ENCODE assay signal across 8 mouse cellular contexts in the genomic region with DNA sequence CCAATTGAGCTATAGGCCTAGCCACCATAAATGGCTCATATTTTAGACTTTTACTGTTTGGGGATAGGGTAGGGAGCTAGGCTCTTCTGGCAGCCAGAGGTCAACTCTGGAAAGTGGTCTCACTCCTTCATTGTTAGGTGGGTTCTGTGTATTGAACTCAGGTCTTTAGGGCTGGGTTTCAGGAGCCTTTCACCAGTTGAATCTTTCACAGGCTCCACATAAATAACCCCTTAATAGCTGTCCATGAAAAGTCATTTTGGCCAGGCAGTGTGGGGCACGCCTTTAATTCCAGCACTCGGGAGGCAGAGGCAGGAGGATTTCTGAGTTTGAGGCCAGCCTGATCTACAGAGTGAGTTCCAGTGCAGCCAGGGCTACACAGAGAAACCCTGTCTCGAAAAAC. TPM values are rescaled to one million over a fixed set of nuclear protein-coding genes. Genes with fewer than 3 reads are reported as not detected.
DNase-seq lines count a peak whose midpoint lies in the region; ATAC-seq and TF ChIP-seq lines count a peak whose summit lies in the region.

No protein-coding gene starts in this region.

- TF ChIP-seq POLR2A in small intestine, adult 2 months (IDR thresholded peaks at IDR 0.05; ENCODE audit: low read depth, low read length): no peak

- H3K4me2 ChIP-seq in lung, postnatal 0 days (replicated peaks; ENCODE audit: low read depth, low read length): peak overlapping the region; percentile 71
- peak overlapping the region; percentile 88 for H3K4me2 ChIP-seq in forebrain, embryonic 12.5 days
- H3K4me2 ChIP-seq in limb, embryonic 13.5 days (replicated peaks): peak overlapping the region; percentile 65

- no peak for TF ChIP-seq CTCF in lung, postnatal 0 days (IDR thresholded peaks at IDR 0.05)
- no peak for TF ChIP-seq CTCF in small intestine, adult 2 months (IDR thresholded peaks at IDR 0.05; ENCODE audit: extremely low read depth, insufficient read length, insufficient replicate concordance, low read depth, low read length)

- no peaks in the 10 kb centered on the region for H3K27me3 ChIP-seq in lung, postnatal 0 days (replicated peaks; ENCODE audit: insufficient read depth, low read length)
- no peaks in the 10 kb centered on the region for H3K27me3 ChIP-seq in forebrain, embryonic 12.5 days
- no peaks in the 10 kb centered on the region for H3K27me3 ChIP-seq in limb, embryonic 13.5 days
- H3K27me3 ChIP-seq in small intestine, adult 2 months (ENCODE audit: control insufficient read depth, insufficient read depth, low read length): no peaks in the 10 kb centered on the region

- no peak overlapping the region for H3K4me3 ChIP-seq in lung, postnatal 0 days (ENCODE audit: low read depth, low read length)
- peak overlapping the region; percentile 94 for H3K4me3 ChIP-seq in forebrain, embryonic 12.5 days (replicated peaks)
- H3K4me3 ChIP-seq in limb, embryonic 13.5 days: peak overlapping the region; percentile 99
- no peak overlapping the region for H3K4me3 ChIP-seq in small intestine, adult 2 months (ENCODE audit: low read depth, low read length)

- peak overlapping the region; percentile 100 for H3K9ac ChIP-seq in lung, postnatal 0 days (replicated peaks; ENCODE audit: low read depth)
- H3K9ac ChIP-seq in forebrain, embryonic 12.5 days: peak overlapping the region; percentile 99
- peak overlapping the region; percentile 100; the same call in 1 of the 2 replicates for H3K9ac ChIP-seq in limb, embryonic 13.5 days

- no peak for DNase-seq in lung, postnatal 0 days (ENCODE audit: low spot score)
- DNase-seq in lung, postnatal 4 days: no peak
- no peak for DNase-seq in left cerebral cortex, adult 8-10 months (ENCODE audit: low spot score in 2 of 2)
- DNase-seq in c-Kit-positive CD71-positive TER-119-positive erythroid progenitor cells, embryonic 14.5 days (ENCODE audit: low spot score): no peak
- no peak for DNase-seq in right cerebral cortex, adult 18-20 months

- no peak for ATAC-seq in lung, postnatal 0 days
- ATAC-seq in forebrain, embryonic 12.5 days (ENCODE audit: low FRiP score): no peak
- ATAC-seq in limb, embryonic 13.5 days (ENCODE audit: low FRiP score, low read depth): no peak

- peak overlapping the region; percentile 100 for H3K27ac ChIP-seq in lung, postnatal 0 days (ENCODE audit: low read length)
- peak overlapping the region; percentile 98; the same call in 1 of the 2 replicates for H3K27ac ChIP-seq in forebrain, embryonic 12.5 days
- peak overlapping the region; percentile 99; the same call in 1 of the 2 replicates for H3K27ac ChIP-seq in limb, embryonic 13.5 days
- peak overlapping the region; percentile 90; the same call in 1 of the 2 replicates for H3K27ac ChIP-seq in small intestine, adult 2 months (ENCODE audit: insufficient read depth, low read depth, low read length)

- H3K4me1 ChIP-seq in lung, postnatal 0 days (ENCODE audit: insufficient read depth, low read depth, low read length): peaks cover 14% of the 10 kb centered on the region
- H3K4me1 ChIP-seq in forebrain, embryonic 12.5 days: peaks cover 41% of the 10 kb centered on the region
- H3K4me1 ChIP-seq in limb, embryonic 13.5 days: peaks cover 37% of the 10 kb centered on the region
- peaks cover 6% of the 10 kb centered on the region; the same call in 1 of the 2 replicates for H3K4me1 ChIP-seq in small intestine, adult 2 months (ENCODE audit: control insufficient read depth, insufficient read depth, insufficient read length, low read length)

- H3K9me3 ChIP-seq in lung, postnatal 0 days (ENCODE audit: low read length): no peaks in the 10 kb centered on the region
- no peaks in the 10 kb centered on the region for H3K9me3 ChIP-seq in forebrain, embryonic 12.5 days
- no peaks in the 10 kb centered on the region for H3K9me3 ChIP-seq in limb, embryonic 13.5 days

- no peak for TF ChIP-seq EP300 in lung, postnatal 0 days (IDR thresholded peaks at IDR 0.05)

- 92% methylated on average over 3 of the region's 3 CpGs for WGBS in lung, postnatal 0 days
- WGBS in forebrain, embryonic 12.5 days: 86% methylated on average over 3 of the region's 3 CpGs
- 83% methylated on average over 3 of the region's 3 CpGs for WGBS in limb, embryonic 13.5 days
- WGBS in small intestine, adult 2 months: 75% methylated on average over 3 of the region's 3 CpGs

- peaks cover 16% of the 10 kb centered on the region; the same call in 1 of the 2 replicates for H3K36me3 ChIP-seq in lung, postnatal 0 days (ENCODE audit: insufficient read depth, low read length)
- peaks cover 18% of the 10 kb centered on the region for H3K36me3 ChIP-seq in forebrain, embryonic 12.5 days (replicated peaks)
- H3K36me3 ChIP-seq in limb, embryonic 13.5 days: peaks cover 23% of the 10 kb centered on the region
- peaks cover 24% of the 10 kb centered on the region for H3K36me3 ChIP-seq in small intestine, adult 2 months (ENCODE audit: control insufficient read depth, insufficient read depth, low read length)

RNA-seq across cellular contexts. Expression of gene Mcl1, which starts 0.9 kb away (rescaled TPM):
- polyA plus RNA-seq in lung, postnatal 0 days (2015; fragmentation: Nextera tagmentation; extraction: Ambion mirVana): 99.6 and 101 TPM in 2 replicates
- 69.3 and 74.0 TPM in 2 replicates for polyA plus RNA-seq in forebrain, embryonic 12.5 days (2016; fragmentation: Nextera tagmentation; extraction: Ambion mirVana)
- polyA plus RNA-seq in limb, embryonic 13.5 days (2015; fragmentation: Nextera tagmentation; extraction: Ambion mirVana): 42.3 and 43.4 TPM in 2 replicates
- 119 and 327 TPM in 2 replicates for polyA plus RNA-seq in small intestine, adult 2 months (2012; rRNA removed)
- 10 to 100 TPM; 47.2 to 59.6 (median 54.3) TPM for total RNA-seq in left cerebral cortex, adult 8-10 months (2022)

RNA-seq across cellular contexts. Expression of gene Adamtsl4, which starts 30.0 kb away (rescaled TPM):
- polyA plus RNA-seq in lung, postnatal 0 days (2015; fragmentation: Nextera tagmentation; extraction: Ambion mirVana): 11.8 and 13.2 TPM in 2 replicates
- polyA plus RNA-seq in forebrain, embryonic 12.5 days (2016; fragmentation: Nextera tagmentation; extraction: Ambion mirVana): 0.65 and 1.1 TPM in 2 replicates
- polyA plus RNA-seq in limb, embryonic 13.5 days (2015; fragmentation: Nextera tagmentation; extraction: Ambion mirVana): 2.7 and 4.1 TPM in 2 replicates
- 6.4 and 8.2 TPM in 2 replicates for polyA plus RNA-seq in small intestine, adult 2 months (2012; rRNA removed)
- total RNA-seq in left cerebral cortex, adult 8-10 months (2022): 10 to 100 TPM in 3 of 4 experiments, 1 to 10 TPM in 1; 9.4 to 12.9 (median 11.4) TPM

RNA-seq across cellular contexts. Expression of gene Ensa, which starts 32.9 kb away (rescaled TPM):
- polyA plus RNA-seq in lung, postnatal 0 days (2015; fragmentation: Nextera tagmentation; extraction: Ambion mirVana): 48.2 and 52.0 TPM in 2 replicates
- 102 and 104 TPM in 2 replicates for polyA plus RNA-seq in forebrain, embryonic 12.5 days (2016; fragmentation: Nextera tagmentation; extraction: Ambion mirVana)
- polyA plus RNA-seq in limb, embryonic 13.5 days (2015; fragmentation: Nextera tagmentation; extraction: Ambion mirVana): 86.8 and 91.5 TPM in 2 replicates
- 5.2 and 10.1 TPM in 2 replicates for polyA plus RNA-seq in small intestine, adult 2 months (2012; rRNA removed)
- 100 to 1,000 TPM; 322 to 333 (median 327) TPM for total RNA-seq in left cerebral cortex, adult 8-10 months (2022)

Comparison
In these comparisons a context has a peak if more than half of its experiments do, and no peak if none do; other contexts are left out.
1. H3K4me3 ChIP-seq: peak in forebrain, embryonic 12.5 days (single experiment) and limb, embryonic 13.5 days (single experiment); none in lung, postnatal 0 days (single experiment) and small intestine, adult 2 months (single experiment).
2. Peak in every context shown above with its lines, with median percentiles within 50 percentile points of each other: H3K27ac ChIP-seq, H3K4me2 ChIP-seq and H3K9ac ChIP-seq.